Mouse (Mus musculus) myocyte (in vitro differentiated cells): ENCODE data around the gene Samd4.

Source experiments
- TCF12 ChIP-seq: IDR thresholded peaks from one replicate; pipeline ENCODE4 v1.6.1; 2011; ENCODE audit warnings: mild to moderate bottlenecking, control low read depth; ENCODE audit not compliant: poor library complexity, insufficient read depth, severe bottlenecking
- USF1 ChIP-seq: IDR thresholded peaks from one replicate; pipeline ENCODE4 v1.6.1; 2011; ENCODE audit warnings: low read depth, mild to moderate bottlenecking, control low read depth, moderate library complexity

DNA sequence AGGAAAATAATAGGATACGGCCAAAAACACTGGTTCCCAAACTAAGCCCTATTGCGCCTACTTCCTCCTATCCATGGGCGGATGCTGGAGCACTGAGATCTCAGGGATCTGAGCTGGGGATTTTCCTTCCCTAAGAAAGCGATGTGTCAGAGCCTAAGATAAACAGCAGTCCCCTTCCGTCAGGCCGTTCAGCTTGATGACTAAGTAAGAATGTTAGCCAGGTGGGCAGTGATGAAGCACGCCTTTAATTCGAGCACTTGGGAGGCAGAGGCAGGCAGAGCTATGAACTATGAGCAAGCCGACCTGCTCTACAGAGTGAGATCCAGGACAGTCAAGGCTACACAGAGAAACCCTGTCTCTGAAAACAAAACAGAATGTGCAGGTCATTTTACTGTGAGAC, 140.9 kb downstream of the Samd4 start:
- peak; percentile 79 for TF ChIP-seq USF1
- TF ChIP-seq TCF12, result no peak
